Mouse (Mus musculus): ENCODE measurements around the gene Wdr92. TPM values are rescaled to one million over a fixed set of nuclear protein-coding genes. Genes with fewer than 3 reads are reported as not detected.

Gene Wdr92
- total RNA-seq (2021), result 16.7 and 19.8 TPM in 2 replicates
- long read RNA-seq, transcript Wdr92-201 (8 exons, 2,002 nt), result major isoform, 30 of 43 reads
- long read RNA-seq, partial matches to known transcripts, result 3 of 43 reads
- long read RNA-seq, other reads (novel, unspliced or antisense), result 10 of 43 reads

DNA sequence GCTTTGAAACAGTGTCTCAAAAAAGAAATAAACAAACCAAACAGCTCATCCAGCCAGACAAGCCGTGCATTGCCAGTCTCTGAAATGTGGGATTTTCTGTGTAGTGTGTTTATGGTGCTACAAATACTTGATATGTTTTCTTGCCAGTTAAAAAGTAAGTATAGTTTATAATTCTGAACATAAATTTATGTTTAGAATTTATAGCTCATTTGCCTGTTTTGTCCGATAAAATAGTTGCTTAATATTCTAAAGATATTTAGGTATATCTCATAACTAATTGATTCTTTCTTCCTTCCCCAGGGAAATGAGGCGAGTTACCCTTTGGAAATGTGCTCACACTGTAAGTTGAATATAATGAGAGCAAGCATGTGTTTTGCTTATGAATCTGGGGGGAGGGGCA lies at the start of gene Wdr92:
Gene Wdr92, plus strand, starts transcription at position 301 of the 400 bp plus-strand sequence.
- no peak for DNase-seq

DNA sequence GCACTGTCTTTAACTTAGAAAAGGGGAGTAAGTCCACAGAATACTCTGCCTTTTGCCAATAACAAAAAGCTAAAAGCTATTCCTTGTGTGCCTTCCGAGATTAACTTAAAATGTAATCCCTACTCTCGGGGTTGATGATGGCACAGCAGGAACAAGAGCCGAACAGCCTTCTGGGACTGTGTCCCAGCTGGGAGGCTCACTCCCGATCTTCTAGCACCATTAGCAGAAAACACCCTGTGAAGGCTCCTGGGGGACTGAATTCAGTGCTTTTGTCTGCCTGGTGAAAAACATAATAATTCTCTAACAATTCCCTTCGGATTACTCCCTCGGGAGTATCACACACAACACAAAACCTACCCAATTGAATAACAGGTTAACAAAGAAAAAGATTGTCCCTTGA lies 46.3 kb upstream of the Wdr92 start:
- no peak for DNase-seq

DNA sequence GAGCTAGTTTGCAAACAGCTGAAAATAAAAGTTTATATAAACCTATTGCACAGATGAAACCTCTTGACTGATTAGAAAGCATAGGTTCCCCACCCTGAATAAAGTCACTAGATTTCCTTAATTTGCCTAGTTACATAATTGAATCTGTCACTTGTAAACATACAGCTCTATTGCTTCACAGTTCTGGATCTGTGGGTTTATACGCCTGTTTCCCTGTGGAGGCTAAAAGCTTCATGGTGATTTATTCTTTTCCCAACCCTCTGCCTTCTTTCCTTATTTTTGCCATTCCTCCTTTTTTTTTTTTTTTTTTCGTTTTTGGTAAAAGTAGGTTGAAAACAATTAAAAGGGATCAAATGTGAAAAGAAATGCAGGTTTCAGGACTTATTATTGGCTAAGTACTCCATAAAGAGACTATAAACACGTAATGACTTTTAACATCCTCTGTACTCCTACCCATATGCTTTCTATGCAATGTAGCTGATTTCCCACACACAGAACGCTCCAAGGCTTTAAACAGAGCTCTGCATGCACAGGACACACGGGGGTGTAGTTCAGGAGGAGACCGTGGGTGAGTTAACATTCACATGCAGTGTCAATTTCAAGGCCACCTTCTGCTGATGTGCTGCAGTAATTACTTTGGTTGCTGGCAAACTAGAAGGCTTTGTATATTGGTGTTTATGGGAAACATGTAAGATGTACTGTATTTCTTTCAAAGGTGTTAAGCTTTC lies 43.4 kb upstream of the Wdr92 start:
- DNase-seq, result no peak

DNA sequence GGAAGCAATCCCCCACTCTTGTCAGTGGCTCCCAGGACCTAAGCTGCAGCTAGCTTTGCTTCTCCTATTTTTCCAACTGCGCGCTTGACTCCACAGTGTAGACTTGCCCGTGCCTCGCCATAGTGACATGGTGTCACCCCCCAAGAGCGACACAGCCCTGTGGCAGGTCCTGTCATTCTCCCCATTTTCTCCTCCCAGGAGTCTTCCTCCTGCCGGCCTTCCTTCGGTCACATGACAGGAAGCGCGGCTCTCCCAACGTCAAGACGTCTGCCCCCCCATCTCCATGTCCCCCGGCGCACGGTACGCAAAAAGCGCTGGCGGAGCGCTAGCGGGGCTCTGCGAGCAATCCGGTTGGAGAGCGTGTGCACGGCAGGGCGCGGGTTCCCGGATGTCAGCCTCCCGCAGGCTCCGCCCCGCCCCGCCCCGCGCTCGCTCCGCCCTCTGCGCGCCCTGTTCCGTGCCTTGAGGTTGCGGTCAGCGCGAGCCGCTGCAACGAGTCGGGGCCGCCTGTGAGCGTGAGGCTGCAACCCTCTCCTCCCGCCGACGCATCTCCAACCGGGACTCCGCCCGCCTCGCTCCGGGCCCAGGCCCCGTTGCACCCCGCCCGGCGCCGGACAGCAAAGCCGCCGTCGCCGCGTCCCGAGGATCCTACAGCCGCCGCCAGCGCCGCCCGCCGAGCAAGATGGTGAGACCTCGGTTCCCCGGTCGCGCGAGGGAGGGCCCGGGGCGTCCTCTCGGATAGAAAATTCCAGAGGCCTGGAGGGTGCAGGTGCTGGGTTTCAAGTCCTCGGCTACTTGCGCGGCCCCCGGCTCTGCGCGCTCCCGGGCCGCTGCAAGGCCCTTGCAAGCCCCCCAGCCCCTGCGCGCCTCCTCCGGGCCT lies 22.8 kb upstream of the Wdr92 start, which contains the start of gene Ppp3r1:
Gene Ppp3r1, plus strand, starts transcription at position 406 of the 880 bp plus-strand sequence.
- peak; percentile 98 for DNase-seq

DNA sequence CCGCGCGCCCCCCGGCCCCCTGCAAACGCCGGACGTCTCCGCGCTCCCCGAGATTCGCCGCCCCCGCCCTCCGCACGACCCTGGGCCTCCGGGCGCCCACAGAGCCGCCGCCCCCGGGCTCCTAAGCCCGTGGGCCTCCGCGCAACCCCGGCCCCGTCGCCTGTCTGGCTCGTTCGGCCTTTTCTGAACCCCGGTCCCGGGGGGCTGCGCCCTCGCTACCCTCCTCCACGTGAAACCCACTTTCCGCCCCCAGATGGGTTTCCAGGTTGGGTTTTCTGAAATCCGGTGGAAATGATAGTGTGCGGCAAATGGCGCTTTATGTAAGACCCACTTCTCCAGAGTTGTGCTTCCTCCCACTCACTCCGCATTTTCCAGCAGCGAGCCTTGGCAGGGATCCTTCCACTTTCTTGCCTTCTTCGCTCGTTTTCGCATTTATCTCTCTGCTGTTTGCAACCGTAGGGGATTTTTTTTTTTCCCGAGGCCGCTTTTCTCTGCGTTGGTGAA lies 22.1 kb upstream of the Wdr92 start:
- peak; percentile 30 for DNase-seq

DNA sequence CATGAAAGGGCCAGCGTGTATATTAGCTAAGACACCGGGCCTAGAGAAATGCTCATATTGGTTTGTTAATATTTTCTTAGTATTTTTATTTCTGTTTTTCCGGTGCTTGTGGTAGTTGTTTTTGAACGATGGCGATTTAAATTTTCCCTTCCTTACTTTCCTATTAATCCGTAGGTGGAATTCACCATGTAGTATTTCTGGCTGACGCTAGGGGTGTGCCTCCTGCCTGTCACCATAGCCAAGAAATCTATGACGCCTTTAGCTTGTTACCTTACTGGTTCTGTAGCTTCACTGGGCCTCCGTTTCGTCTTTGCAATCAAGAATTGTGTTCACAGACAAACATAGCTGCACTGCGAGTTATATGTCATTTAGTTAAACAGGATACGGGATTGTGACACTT lies 21.7 kb upstream of the Wdr92 start:
- DNase-seq, result peak; percentile 15

DNA sequence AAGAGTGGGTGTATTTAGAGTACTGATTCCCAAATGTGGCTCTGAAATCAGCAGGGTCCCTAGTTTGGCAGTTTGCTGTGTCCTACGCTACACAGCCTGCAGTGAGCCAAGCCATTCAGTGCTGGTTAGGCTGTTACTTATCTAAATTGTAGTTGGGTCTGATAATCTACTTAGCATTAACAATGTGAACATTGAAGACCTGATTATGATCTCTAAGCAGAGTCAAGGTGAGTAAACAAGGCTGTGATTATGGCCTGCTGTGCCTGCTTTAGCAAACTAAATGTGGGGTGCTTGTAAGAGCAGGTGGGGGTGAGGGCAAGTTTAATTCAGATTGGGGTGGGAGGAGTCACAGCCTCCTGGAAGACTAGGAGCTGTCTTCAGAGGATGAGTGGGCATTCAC lies 18.0 kb upstream of the Wdr92 start:
- DNase-seq, result no peak

DNA sequence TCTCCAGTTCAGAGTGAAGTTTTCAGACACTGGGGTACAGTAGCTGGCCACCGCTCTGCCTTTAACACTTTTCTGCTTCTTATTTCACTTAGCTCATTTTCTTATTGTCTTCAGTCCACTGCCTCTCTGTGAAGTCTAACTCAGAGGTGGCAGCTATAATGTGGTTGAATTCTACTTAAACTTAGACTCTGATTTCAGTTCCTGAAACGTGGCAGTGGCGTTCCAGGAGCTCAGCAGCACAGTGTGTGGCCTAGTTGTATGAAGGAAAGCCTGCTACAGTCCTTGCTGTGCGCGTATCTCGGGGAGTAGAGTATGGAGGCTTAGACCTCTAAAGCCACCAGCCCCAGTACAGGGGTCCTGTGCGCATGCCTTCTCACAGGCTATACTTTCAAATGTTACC lies 15.3 kb upstream of the Wdr92 start:
- DNase-seq, result no peak

DNA sequence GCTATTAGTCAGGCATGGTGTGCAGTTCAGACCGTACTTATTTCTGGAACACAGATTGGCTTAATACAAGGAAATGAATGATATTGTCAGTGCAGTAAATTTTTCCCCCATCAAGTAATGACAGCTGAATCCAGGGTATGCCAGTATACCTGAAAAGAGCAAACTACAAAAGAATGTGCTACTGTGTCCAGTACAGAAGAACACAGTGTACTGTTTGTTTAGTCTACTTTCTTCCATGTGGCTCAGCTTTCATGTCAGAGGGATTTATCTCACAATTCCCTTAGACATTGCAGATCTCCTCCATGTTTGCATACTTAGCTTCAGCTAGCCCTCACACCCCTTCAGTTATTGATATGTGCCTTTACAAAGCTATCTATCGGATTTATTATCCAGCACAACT lies 12.6 kb upstream of the Wdr92 start:
- DNase-seq, result no peak

DNA sequence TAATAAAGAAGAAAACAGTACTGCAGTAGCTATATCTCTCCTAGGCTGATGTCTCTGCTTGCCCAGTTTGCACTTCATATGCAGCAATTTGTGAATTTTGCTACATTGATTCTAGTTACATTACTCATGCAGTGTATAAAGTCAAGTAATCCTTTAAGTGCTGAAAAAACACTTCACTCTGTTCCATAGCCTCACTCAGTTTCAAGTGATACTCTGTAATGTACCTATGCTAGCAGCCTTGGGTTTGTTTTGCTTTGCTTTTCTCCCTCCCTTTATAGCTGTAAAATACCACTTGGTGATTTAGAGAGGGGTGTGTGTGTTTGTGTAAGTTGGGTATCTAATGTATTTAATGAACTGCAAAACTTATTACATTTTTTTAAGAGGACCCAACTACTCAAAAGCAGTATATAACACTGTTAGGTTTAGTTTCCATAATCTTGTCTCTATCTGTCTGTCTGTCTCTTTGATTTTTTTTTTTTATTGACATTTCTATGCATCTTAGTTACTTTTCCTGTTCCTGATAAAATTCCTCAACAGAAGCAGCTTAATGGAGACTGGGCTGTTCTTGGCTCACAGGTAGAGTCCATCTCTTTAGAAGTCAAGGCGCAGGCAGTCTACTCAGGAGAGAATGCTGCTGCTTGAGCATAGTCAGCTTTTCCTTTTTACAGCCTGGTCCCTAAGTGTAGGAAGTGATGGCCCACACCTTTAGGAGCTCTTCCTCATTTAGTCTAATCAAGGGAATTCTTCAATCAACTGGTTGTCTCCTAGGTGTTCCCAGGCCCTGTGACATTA lies 10.8 kb upstream of the Wdr92 start:
- DNase-seq, result no peak

DNA sequence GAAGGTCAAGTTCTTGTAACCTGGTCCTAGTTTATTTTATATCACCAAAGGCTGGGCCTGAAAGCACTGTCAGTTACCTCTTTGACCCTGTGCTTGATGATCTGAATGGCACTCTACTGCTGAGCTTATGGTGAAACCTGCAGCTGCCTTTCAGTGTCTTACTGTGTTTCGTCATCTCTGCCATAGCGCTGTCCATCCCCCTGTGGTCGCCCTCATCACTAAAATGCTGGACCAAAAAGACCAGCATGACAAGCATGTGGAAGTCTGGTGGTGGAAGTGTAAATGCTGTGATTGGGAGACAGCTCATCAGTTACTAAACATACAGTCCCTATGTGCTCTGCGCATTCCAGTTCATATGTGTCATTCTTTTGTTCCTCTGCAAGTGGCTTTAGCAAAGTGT lies 9.6 kb upstream of the Wdr92 start:
- DNase-seq, result no peak

DNA sequence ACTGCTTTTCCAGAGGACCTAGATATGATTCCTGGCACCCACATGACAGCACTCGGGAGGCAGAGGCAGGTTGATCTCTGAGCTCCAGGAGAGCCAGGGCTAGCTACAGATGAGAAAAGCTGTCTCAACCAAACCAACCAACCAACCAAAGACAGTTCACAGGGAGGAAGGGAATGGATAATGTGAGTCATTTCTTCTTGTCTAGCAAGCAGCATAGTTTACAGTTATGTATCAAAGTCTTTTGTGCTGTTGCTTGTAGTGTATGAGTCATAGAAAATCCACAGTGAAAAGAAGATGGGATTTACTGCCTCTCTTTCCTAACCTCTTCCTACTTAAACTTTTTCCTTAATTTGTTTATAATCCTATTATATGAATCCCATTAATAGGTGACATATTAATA lies 5.3 kb upstream of the Wdr92 start:
- no peak for DNase-seq

DNA sequence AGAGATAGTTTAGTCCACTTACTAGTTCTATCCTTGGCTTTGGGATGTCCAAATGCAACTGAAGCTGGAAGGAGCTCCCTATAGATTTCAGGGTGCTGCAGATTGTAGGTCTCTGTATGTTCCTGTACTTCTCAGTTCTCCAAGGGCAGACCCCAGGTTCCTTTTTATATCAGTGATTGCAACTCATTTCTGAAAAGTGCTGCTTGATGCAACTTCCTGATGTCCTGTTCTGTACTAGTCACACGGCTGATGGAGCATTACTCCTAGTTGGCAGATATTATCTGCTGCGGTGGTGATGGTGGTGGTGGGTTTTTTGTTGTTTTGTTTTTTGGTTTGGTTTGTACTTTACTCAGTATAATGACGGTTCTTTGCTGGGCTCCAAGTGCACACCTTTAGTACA lies 1.2 kb upstream of the Wdr92 start:
- DNase-seq, result no peak

DNA sequence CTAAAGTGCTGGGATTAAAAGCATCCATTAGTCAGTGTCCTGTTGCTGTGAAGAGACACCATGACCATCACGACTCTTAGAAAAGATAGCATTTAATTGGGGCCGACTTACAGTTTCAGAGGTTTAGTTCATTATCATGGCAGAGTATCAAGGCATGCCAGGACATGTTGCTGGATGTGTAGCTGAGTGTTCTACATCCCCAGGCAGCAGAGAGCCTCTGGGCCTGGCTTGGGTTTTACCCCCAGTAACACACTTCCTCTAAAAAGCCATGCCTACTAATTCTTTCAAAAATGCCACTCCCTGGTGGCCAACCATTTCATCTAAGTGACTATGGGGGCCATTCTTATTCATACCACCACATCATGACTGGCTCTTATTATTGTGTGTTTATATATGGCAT lies 1.3 kb downstream of the Wdr92 start:
- no peak for DNase-seq

DNA sequence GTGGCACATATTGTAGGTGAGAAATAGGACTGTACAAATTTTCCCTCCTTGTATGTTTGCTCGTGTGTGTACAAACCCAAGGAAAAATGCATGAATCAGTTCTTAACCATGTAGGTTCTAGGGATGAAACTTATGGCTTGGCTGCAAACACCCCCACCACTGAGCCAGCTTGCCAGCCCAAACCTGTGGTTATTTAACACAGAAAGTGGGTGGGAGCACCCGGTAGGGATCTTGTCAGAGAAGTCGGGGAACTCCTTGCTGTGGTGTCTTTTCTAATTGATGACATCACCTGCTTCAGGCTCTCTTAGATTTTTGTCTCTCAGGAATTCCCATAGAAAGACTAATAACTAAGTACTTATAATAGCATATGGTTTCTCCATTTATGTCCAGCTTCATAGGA lies 5.7 kb downstream of the Wdr92 start:
- no peak for DNase-seq

DNA sequence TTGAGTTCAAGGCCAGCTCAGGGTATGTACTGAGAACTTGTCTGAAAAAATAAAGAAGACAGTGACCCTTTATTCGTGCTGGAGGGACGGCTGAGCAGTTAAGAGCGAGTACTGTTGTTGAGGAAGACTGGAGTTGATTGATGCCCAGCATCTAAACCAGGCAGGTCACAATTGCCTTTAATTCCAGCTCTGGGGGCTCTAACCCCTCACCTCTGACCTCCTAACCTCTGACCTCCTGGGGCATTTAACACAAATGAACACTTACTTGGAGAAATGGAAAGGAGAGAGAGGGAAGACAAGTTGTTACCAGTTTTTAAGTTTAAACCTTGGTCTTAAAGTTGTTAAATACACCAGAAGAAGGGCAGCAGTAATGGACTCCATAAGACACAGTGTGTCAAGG lies 6.9 kb downstream of the Wdr92 start:
- no peak for DNase-seq

DNA sequence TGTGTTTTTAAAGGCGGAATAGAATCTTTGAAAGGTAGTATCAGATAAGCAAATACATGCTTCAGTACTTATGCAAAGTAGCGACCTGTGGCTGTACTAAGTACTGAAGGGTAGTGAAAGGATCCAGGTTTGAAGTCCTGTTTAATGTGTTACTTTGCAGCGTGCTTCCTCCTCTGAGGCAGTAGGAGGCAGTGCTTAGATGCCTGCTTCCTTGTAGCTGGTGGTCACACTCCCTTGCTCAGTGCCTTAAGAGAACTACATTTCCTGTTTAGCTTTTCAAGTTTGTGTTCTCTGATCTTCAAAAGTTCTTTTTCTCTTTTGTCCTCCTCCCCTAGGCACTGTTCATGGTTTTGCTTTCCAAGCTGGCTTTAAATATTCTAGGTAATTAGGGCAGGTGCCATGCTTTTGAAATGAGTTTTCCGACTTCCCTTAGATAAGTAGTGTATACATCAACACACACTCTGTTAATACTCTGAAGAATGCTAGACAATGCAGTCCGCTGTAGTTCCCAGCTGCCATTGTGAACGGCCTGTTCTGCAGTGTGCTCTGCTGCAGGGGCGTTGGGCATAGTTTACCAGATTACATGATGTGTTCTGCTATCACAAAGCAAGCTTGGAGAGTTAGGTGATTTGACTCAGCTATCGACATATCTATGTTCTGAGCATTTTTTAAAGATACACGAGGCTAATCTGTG lies 10.4 kb downstream of the Wdr92 start:
- no peak for DNase-seq

DNA sequence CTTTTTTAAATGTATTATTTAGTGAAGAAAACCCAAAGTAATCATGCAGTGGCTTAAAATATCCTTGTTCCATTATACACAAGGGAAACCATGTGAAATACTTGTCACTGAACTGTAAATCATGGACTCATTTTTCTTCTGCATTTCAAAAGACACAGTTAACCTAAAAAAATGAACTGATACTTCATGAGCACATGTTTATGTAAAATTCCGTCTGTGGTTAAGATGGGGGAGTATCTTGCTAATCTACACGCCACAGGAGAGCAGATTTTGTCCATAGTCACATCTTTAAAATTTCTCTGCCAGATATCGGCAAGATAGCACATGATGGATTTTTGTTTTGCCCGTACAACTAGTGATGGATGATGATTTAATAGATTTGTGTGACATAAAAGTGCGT lies 17.3 kb downstream of the Wdr92 start:
- no peak for DNase-seq

DNA sequence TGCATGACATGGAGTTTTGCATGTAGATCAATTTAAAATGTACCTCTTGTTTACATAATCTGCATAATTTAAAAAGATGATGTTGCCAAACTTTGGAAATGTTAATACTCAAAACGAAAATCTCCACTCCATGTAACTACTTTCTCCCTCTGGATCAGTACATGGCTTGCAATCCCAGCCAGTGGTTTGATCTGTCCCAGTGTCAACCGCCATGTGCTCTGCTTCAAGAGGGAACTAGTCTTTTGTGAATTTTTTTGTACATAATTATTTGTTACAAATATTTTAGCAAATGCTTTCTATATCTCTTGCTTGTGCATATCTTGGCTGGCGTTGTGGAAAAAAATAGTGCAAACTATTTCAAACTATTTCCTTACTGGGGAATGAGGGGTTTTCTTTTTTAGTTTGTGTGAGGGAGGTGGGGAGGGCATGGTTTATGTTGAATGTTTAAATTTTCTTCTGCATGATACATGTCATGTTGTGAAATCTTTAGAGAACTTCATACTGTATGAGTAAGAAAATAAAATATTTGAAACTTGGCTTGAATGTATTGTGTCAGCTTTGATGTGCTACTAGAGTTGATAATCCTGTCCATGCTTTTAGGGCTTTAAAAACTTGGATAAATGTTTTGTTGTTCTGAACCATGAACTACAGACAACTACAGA lies 18.1 kb downstream of the Wdr92 start:
- DNase-seq, result no peak

DNA sequence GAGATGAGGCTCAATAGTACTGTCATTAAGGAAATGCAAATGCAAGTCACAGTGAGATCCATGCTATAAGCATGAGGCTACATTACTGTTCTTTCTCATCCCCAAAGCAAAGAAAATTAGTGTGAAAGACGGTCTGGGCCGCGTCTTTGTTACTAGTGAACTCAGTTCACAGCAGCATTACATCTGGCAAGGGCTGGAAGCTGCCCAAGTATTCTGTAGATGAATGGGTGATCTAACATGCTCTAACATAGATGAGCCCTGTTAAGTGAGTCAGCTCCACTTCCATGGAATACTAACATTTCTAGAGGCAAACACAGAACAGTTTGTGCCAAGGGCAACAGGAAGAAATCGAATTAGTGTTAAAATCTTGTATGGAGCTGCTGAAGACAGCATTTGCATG lies 19.0 kb downstream of the Wdr92 start:
- DNase-seq, result no peak

DNA sequence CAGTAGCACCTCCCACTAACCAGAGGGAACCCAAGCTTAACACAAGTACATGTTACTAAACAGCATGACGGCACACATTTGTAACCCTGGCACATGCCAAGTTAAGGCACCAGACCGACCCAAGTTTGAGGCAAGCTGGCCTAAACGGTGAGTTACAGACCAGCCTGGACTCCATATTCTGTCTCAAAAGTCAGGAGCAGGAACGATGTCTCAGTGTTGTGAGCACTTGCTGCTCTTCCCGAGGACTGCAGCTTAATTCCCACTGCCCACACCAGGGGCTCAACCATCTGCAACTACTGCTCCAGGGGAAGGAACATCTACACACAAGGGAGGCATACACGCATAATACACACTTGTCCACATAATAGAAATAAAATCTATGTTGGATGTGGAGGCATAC lies 20.6 kb downstream of the Wdr92 start:
- DNase-seq, result no peak

Data from adrenal gland, postnatal 25 days (tissue).